Mouse (Mus musculus) heart, embryonic 16.5 days (tissue): ENCODE data around the gene Lsm7. TPM values are rescaled to one million over a fixed set of nuclear protein-coding genes. Genes with fewer than 3 reads are reported as not detected.
A peak's percentile ranks its signal among the peaks of the same experiment; 100 is the strongest.

Experiments used
- ATAC-seq: fragments of 200-750 bp; cut with Nextera tagmentation; replicated peaks from 2 replicates; pipeline ENCODE4 v1.8.0; 2017; ENCODE audit warnings: moderate number of reproducible peaks; ENCODE audit not compliant: insufficient read depth, low FRiP score; ENCODE audit errors: extremely low read depth
- H3K27ac ChIP-seq: fragments of 300-500 bp; sonication (generic); 2 replicates; pipeline ENCODE4 v1.5.1; 2014; ENCODE audit warnings: mild to moderate bottlenecking, low read length, control low read depth, moderate library complexity
- H3K27me3 ChIP-seq: fragments of 300-500 bp; sonication (generic); 2 replicates; pipeline ENCODE4 v1.6.1; 2014; ENCODE audit warnings: low read length, mixed read lengths; ENCODE audit not compliant: control insufficient read depth, insufficient read depth
- H3K36me3 ChIP-seq: fragments of 300-500 bp; sonication (generic); 2 replicates; pipeline ENCODE4 v1.6.1; 2014; ENCODE audit not compliant: control insufficient read depth, insufficient read depth
- H3K4me1 ChIP-seq: fragments of 300-500 bp; sonication (generic); 2 replicates; pipeline ENCODE4 v1.6.1; 2014; ENCODE audit warnings: low read length, mixed read lengths; ENCODE audit not compliant: control insufficient read depth, insufficient read depth
- H3K4me2 ChIP-seq: fragments of 300-500 bp; sonication (generic); 2 replicates; pipeline ENCODE4 v1.6.1; 2014; ENCODE audit warnings: low read depth, mild to moderate bottlenecking, control low read depth, low read length
- H3K4me3 ChIP-seq: fragments of 300-500 bp; sonication (generic); 2 replicates; pipeline ENCODE4 v1.5.1; 2014; ENCODE audit warnings: mild to moderate bottlenecking, control low read depth, low read length
- H3K9ac ChIP-seq: fragments of 300-500 bp; sonication (generic); 2 replicates; pipeline ENCODE4 v1.6.1; 2014; ENCODE audit warnings: low read length, control low read depth
- H3K9me3 ChIP-seq: fragments of 300-500 bp; sonication (generic); replicated peaks from 2 replicates; pipeline ENCODE4 v1.6.1; 2016; ENCODE audit warnings: low read length; ENCODE audit not compliant: control insufficient read depth
- WGBS: fragments of 180-500 bp; shearing (Covaris S2); extraction: QIAGEN DNeasy Blood & Tissue Kit; methylation state at CpG from one replicate; pipeline ENCODE4 v1.1.7; 2014; 5-methylcytosine and 5-hydroxymethylcytosine counted together
- polyA plus RNA-seq: library from polyadenylated mRNA; unstranded; fragments of >200 nt; fragmentation: Nextera tagmentation; extraction: Ambion mirVana; gene quantifications from 2 replicates; pipeline ENCODE4 v1.2.1, GENCODE M21; 2015

The Lsm7 gene
- polyA plus RNA-seq, 1 experiment from 2014 or later, result 148 TPM

DNA sequence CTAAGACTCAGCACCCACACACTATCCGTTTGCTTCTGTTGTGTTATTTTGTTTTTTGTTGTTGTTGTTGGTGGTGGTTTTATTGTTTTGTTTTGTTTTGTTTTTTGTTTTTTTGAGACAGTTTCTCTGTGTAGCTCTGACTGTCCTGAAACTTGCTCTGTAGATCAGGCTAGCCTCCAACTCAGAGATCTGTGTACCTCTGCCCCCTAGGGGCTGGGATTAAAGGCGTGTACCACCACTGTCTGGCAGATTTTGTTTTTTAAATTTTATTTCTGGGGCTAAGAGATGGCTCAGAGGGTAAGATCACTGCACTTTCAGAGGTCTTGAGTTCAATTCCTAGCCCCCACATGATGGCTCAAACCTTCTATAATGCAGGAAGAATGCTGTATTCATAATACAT, 25.9 kb upstream of the Lsm7 start:
- no peaks in the 10 kb centered on the region for H3K36me3 ChIP-seq
- no peak for ATAC-seq
- no peak overlapping the region for H3K9ac ChIP-seq
- H3K4me3 ChIP-seq, result no peak overlapping the region
- no peaks in the 10 kb centered on the region for H3K9me3 ChIP-seq
- H3K4me1 ChIP-seq, result peaks cover 7% of the 10 kb centered on the region
- no peaks in the 10 kb centered on the region for H3K27me3 ChIP-seq
- WGBS, result 63% methylated on average over 2 of the region's 2 CpGs
- no peak overlapping the region for H3K27ac ChIP-seq
- no peak overlapping the region for H3K4me2 ChIP-seq

DNA sequence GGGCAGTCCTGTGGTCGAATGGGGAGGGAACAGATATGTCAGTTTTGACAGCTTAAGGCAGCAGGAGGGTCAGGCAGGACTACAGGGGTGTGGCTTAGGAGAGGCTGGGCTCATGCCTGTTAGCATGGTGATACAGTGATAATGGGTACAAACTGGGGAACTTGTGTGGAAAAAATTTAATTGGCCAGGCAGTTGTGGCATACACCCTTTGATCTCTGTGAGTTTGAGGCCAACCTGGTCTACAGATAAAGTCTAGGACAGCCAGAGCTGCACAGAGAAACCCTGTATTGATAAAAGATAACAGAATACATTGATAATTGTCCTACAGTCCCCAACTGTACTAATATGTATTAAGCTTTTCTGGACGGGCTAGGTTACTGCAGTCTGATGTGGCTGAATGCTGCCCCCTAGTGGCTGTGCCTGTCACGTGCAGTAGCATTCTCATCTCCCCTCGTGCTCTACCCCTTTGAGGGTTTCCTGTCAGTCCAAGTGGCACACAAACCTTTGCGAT, 25.2 kb upstream of the Lsm7 start:
- Histone ChIP-seq H3K4me2 (no peak overlapping the region), H3K36me3 (no peaks in the 10 kb centered on the region), H3K4me3 (no peak overlapping the region), H3K9me3 (no peaks in the 10 kb centered on the region), H3K9ac (no peak overlapping the region), H3K27me3 (no peaks in the 10 kb centered on the region), H3K27ac (no peak overlapping the region), H3K4me1 (peaks cover 7% of the 10 kb centered on the region)
- 7% methylated on average over 5 of the region's 5 CpGs for WGBS
- peak; percentile 42; the same call in 1 of the 2 replicates for ATAC-seq

DNA sequence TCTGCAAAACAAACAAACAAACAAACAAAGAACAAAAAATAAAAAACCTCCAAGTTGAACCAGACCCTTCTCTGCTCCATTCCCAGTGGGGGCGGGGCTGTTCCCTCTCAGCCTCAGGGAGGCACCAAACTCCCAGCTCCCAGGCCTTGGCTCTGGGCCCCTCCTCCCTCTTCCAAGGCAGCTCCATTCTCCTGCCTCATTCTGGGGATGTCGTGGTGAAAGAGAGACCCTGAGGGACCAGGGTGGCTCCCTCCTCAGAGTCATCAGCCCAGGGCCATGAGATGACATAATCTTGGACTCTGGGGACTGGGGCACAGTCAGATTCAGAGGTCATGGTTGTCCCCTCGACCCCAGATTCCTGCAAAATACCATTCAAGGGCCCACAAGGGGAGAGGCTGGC, 21.6 kb upstream of the Lsm7 start:
- Histone ChIP-seq H3K9ac (peak overlapping the region; percentile 37; the same call in 1 of the 2 replicates), H3K9me3 (no peaks in the 10 kb centered on the region), H3K4me1 (peaks cover 7% of the 10 kb centered on the region), H3K27me3 (no peaks in the 10 kb centered on the region), H3K4me3 (no peak overlapping the region), H3K36me3 (no peaks in the 10 kb centered on the region), H3K27ac (no peak overlapping the region), H3K4me2 (no peak overlapping the region)
- ATAC-seq, result no peak
- WGBS, result 31% methylated on average over 3 of the region's 3 CpGs

DNA sequence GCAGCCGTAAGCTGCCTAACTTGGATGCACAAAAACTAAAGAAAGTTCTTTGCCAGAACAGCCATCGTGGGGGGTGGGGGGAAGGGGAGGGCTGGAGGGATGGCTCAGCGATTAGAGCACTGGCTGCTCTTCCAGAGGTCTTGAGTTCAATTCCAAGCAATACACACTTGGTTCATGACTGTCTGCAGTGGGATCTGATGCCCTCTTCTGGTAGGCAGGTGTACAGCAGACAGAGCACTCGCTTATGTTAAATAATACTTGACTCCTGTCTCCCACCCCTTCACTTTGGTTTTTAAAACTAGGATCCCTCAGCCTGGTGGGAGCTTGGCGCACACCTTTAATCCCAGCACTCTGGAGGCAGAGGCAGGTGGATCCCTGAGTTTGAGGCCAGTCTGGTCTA, 21.0 kb upstream of the Lsm7 start:
- Histone ChIP-seq H3K4me3 (no peak overlapping the region), H3K9me3 (no peaks in the 10 kb centered on the region), H3K4me1 (peaks cover 7% of the 10 kb centered on the region), H3K27ac (no peak overlapping the region), H3K36me3 (no peaks in the 10 kb centered on the region), H3K27me3 (no peaks in the 10 kb centered on the region), H3K4me2 (no peak overlapping the region), H3K9ac (no peak overlapping the region)
- no peak for ATAC-seq
- WGBS, result 26% methylated on average over 5 of the region's 5 CpGs

DNA sequence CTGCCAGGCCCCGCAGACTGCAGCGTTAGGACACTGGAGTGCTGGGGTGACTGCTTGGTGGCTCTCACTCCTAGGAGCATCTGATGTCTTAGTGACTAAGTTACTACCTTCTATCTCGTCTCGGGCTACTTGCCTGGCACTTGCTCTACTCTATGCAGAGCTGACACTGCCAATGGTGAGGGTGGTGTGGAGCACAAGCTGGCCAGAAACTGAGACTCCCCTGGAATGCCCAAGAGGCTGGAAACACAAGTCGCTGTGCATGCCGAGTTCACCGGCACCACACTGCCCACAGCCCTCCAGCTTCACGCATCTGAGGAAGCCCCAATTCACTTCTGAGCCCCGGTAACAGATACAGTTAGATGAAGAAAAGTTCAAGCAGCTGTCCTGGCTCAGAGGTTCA, 19.0 kb upstream of the Lsm7 start:
- Histone ChIP-seq H3K9me3 (no peaks in the 10 kb centered on the region), H3K4me2 (no peak overlapping the region), H3K27me3 (no peaks in the 10 kb centered on the region), H3K36me3 (no peaks in the 10 kb centered on the region), H3K4me3 (no peak overlapping the region), H3K9ac (no peak overlapping the region), H3K4me1 (peaks cover 7% of the 10 kb centered on the region), H3K27ac (no peak overlapping the region)
- no peak for ATAC-seq
- WGBS, result 77% methylated on average over 9 of the region's 9 CpGs

DNA sequence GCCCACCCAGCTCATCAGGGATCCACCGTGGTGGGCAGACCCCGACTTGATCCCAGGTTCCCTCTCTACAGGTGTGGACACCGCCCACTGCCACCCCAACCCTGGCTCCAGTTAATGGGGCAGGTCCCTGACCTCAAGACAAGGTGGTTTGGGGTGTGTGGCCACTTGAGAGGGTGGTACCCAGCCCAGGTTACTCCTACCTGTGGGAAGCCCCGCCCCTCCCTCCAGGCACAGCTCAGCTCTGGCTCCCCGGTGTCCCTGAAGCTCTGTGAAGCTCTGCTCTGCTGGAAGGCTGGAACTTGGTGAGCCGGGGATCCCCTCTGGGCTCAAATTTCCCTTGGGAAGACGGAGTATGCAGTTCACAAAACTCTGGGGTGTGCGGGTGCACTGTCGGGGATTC, 16.6 kb upstream of the Lsm7 start, which contains the start of gene Tmprss9:
Gene Tmprss9, plus strand, starts transcription at position 268 of the 400 bp plus-strand sequence.
- WGBS, result 22% methylated on average over 9 of the region's 9 CpGs
- H3K4me1 ChIP-seq, result peaks cover under 1% of the 10 kb centered on the region; the same call in 1 of the 2 replicates

DNA sequence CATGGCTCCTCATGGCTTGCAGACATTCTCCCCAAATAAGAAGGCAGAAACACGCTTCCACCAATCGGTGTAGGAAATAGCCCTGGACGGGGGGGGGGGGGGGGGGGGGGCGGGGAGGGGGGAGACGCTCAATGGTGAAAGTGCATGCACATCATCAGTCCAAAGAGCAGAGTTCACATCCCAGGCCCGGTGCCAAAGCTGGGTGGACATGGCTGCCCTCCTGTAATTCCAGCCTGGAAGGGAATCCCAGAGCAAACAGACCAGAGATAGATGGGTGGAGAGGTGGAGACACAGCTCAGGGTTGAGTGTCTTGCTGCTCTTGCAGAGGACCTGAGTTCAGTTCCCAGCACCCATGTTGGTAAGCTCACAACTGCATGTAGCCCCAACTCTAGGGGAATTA, 16.0 kb upstream of the Lsm7 start:
- H3K36me3 ChIP-seq, result peaks cover 3% of the 10 kb centered on the region; the same call in 1 of the 2 replicates
- no peak overlapping the region for H3K4me3 ChIP-seq
- 80% methylated on average over 3 of the region's 6 CpGs for WGBS
- no peaks in the 10 kb centered on the region for H3K9me3 ChIP-seq
- no peaks in the 10 kb centered on the region for H3K4me1 ChIP-seq
- H3K27me3 ChIP-seq, result no peaks in the 10 kb centered on the region
- H3K4me2 ChIP-seq, result no peak overlapping the region
- no peak overlapping the region for H3K27ac ChIP-seq
- no peak for ATAC-seq
- no peak overlapping the region for H3K9ac ChIP-seq

More for the DNA sequence above, 16.6 kb upstream of the Lsm7 start, which contains the start of gene Tmprss9:
- H3K27me3 ChIP-seq, result no peaks in the 10 kb centered on the region
- H3K4me3 ChIP-seq, result no peak within 1 kb of the TSS
- ATAC-seq, result no peak
- H3K4me2 ChIP-seq, result no peak within 1 kb of the TSS
- H3K36me3 ChIP-seq, result peaks cover 3% of the 10 kb centered on the region; the same call in 1 of the 2 replicates
- no peaks in the 10 kb centered on the region for H3K9me3 ChIP-seq
- no peak within 1 kb of the TSS for H3K27ac ChIP-seq
- no peak within 1 kb of the TSS for H3K9ac ChIP-seq

DNA sequence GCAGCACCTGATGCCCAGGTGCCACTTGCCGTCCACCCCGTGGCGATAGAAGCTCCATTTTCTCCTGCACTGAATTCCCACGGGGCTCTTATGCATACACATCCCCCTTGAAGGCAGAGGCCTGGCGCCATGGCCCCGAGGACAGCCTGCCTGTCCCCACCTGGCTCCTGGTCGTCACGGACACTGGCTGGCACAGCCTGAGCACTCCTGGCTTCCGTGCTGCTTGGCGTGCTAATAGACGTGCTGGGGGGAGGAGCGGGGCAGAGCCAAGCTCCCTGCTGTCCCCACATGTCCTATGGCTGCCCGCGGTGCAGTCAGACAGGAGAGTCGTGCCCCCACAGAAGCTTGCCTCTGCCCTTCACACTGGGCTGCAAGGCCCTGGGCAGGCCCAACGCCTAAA, 9.4 kb upstream of the Lsm7 start:
- Histone ChIP-seq H3K9ac (no peak overlapping the region), H3K27me3 (no peaks in the 10 kb centered on the region), H3K4me3 (no peak overlapping the region), H3K4me2 (no peak overlapping the region), H3K9me3 (no peaks in the 10 kb centered on the region), H3K36me3 (peaks cover 20% of the 10 kb centered on the region; the same call in 1 of the 2 replicates), H3K27ac (no peak overlapping the region), H3K4me1 (no peaks in the 10 kb centered on the region)
- 92% methylated on average over 16 of the region's 16 CpGs for WGBS
- ATAC-seq, result no peak

DNA sequence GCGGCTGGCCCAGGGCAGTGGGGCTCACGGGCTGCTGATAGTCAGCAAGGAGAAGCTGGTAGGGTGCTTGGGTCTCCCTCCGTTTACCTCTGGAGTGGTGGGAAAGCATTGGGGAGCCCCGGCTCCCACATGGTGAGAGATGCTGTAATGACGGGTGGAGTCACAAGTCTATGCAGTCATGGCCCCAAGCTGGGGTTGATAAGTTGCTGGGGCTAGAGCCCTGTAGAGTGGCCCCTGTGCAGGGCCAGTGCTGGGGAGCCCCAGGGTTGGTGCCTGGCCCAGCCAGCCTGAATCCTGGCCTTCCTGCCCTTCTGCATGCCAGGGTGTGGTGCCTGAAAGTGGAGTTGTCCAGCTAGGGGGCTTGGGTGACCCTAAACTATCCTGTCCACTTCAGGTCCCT, 7.3 kb upstream of the Lsm7 start:
- Histone ChIP-seq H3K36me3 (peaks cover 17% of the 10 kb centered on the region; the same call in 1 of the 2 replicates), H3K4me1 (no peaks in the 10 kb centered on the region), H3K4me2 (no peak overlapping the region), H3K9me3 (no peaks in the 10 kb centered on the region), H3K9ac (no peak overlapping the region), H3K27ac (no peak overlapping the region), H3K4me3 (no peak overlapping the region), H3K27me3 (no peaks in the 10 kb centered on the region)
- WGBS, result 89% methylated on average over 5 of the region's 5 CpGs
- no peak for ATAC-seq
